Mouse (Mus musculus): ENCODE measurements around the gene Hoxb5. TPM values are rescaled to one million over a fixed set of nuclear protein-coding genes. Genes with fewer than 3 reads are reported as not detected.

Gene Hoxb5
- not detected in 2 replicates for polyA plus RNA-seq (2021; fragmentation: Nextera tagmentation)
- long read RNA-seq, experiment 1: 0 reads
- long read RNA-seq, experiment 2: 0 reads

DNA sequence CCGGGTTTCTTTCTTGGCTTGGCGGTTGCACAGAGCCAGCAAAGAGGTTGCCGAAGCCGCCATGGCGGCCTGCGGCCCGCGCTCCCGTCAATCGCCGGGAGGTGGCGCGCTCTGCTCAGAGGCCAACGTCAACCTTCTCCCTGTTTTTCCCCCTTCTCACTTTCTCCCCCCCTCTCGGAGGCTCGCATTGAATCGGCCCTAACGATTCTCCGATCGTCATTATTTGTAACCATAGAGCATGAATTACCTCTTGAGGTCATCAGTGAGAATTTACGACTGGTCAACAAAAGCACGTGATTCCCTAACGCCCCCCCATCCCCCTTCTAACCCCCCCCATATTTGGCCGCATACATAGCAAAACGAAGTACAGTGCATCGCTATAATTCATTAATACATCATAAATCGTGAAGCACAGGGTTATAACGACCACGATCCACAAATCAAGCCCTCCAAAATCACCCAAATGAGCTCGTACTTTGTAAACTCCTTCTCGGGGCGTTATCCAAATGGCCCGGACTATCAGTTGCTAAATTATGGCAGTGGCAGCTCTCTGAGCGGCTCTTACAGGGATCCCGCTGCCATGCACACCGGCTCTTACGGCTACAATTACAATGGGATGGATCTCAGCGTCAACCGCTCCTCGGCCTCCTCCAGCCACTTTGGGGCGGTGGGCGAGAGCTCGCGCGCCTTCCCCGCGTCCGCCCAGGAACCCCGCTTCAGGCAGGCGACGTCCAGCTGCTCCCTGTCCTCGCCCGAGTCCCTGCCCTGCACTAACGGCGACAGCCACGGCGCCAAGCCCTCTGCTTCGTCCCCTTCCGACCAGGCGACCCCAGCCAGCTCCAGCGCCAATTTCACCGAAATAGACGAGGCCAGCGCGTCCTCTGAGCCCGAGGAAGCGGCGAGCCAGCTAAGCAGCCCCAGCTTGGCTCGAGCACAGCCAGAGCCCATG lies at the start of gene Hoxb5:
Hoxb5 (plus strand) TSS at position 186 of the 949 bp plus-strand sequence.

DNA sequence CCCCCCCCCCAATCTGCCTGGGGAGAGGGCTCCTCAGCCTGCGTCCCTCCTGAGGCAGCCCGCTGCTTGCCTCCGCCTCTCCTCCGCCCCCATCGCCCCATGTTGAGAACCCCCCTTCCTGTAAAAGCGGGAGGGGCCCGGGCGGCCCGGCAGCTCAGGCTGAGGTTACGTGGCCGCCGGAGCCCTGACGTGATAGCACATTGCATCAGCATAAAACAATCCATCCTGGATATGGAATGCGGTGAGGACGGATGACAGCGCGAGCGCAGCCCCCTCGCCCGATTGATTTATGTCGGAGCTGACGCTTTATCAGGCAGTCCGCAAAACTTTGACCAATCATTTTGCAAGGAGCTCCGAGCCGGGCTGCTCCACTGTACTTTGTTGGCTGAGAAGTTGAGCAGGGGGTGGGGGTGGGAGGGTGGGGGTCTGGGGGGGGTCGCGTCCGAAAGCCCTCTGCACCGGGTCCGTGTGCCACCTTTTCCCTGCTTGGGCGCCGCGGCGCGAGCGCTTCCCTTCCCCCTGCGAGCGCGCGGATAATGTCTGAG lies 32.1 kb upstream of the Hoxb5 start, which contains the start of gene Hoxb9:
Hoxb9 (plus strand) TSS at position 462 of the 545 bp plus-strand sequence.

DNA sequence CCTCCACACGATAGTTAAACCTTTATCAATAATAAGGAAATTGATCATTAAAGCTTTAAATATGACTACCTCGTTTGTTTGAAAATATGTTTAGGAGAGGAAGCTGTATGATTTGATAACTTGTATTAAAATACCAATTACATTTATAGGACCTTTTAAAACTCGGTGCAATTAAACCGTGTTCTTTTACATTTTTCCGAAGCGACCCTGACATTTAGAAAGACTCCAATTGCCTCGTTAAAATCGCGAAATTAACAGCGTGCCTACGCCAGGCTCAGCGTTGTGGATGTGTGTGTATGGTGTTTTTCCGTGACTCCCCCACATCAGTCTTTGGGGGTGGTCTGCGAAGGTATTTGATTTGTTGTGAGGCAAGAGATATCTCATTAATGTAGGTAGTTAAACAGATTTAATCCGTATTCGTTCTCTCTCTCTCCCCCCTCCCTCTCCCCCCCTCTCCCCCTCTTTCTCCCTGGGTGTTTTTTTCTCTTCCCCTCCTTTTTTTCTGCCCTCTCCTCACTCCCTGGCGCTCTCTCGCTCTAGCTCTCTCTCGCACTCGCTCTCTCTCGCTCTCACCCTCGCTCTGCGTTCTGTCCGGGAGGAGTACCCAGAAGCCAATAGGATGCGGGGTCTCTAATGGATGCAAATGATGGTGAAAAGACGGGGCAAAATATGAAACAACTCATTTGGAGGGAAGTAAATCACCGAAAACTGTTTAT lies 21.1 kb upstream of the Hoxb5 start, which contains the start of gene Hoxb8:
Hoxb8 (plus strand) TSS at position 51 of the 716 bp plus-strand sequence.

DNA sequence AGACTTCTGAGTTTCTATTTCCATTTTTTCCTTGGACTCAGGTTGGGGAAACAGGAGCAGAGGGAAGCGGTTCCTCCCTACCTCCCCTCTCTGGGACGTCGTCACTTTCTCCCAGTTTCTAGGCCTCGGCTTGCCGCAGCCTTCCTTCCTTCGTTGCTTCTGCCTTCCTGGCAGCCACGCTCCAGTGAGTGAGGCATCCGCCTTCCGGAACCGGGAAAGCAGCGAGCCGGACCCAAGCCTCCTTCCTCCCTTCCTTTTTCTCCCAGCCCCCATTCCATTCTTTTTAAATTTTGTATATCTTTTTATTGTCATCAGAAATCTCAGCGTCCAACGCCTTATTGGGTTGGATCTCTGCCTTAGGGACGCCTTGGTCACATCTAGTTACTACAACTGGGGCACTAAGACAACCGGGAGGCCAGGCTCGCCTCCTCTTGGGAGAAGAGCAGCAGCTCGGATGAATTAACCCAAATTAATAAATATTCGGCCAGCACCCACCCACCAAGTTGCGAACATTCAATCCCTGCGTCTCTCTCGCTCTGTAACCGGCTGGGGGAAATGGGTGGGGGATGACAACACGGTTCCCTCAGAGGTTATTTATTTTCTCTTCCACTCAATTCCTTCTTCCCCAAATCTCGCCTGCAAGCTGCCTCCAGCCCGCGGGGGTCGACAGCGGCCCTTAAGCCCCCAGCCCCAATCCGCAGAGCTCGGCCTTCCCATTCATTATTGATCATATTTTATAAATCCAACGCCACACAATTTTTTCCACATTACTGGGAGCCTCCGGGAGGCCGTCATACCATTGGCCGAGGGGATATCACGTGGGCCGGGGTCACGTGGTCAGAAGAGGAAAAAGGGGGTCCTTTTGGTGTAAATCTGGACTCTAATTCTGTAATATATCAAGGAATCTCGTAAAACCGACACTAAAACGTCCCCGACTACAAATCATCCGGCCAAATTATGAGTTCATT lies 17.1 kb upstream of the Hoxb5 start, which contains the start of gene Hoxb7:
Hoxb7 (plus strand) TSS at position 853 of the 968 bp plus-strand sequence.

DNA sequence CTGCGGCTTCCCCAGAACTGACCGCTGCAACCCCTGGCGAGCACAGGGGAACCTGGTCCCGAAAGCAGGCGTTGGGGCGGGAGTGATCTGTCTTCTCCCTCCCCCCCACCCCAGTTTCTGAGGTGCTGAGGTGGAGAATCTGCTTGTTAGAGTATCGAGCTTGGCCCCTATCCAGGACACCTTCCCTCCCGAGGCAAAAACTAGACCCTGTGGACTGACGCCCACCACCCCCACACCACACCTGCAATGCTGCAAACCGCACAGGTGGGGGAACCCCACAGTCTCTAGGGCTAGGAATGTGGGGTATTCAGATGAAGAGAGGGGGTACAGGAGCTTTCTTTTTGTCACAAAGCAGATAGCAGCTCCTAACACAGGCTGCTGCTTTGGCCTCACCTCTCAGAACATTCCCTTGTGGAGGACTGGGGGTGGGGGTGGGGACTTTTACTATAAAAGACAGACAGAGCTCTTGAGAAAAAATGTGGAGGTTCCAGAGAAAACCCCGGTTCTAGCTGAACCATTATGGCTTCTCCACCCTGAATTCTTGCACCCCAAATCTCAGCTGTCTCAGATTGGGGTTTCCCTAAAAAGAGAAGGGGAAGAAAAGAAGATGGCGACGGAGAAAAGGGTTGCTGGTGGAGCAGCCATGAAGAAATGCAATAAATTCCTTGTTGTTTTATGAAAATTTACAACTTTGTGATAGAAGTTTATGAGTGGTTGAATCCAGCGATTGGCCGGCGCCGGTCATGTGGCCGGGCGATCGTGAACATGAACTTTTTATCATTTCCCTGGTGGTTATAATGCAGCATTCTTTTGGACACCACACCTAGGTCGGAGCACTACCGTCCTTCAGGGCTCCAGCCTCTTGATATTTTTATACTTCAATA lies 11.2 kb upstream of the Hoxb5 start, which contains the start of gene Hoxb6:
Hoxb6 (plus strand) TSS at position 796 of the 884 bp plus-strand sequence.

DNA sequence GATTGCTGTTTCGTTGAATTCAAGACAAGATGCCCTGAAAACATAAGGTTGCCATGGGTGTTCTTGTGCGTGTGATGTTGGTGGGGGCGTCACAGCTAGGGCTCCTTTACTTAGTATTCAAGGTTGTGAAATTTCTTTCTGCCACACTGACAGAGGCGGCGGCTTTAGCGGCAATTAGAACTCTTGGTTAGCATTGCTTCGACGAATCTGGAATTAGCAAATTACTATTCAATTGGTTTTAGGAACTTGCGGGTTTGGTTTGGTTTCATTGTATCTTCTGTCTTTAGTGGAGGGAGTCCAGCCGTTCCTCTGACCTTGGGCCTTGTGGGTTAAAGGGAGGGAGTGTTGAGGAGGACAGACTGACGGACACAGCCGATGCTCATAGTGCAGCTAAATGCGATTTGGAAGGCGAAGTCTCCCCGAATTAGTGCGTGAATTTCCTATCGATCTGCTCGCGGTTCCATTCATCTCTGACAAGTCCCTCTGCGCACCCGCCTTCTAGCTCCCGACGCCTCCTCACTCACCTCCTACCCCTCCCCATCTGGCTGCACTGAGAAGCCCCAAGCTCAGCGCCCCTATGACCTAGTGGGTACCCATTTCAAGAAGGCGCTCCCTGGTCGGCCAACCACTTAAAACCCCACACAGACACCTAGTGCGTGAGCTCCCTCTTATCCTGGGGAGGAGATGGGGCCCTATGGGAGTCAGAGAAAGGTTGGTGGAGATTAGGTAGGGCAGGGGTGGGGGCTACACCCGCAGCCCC lies 14.7 kb downstream of the Hoxb5 start, which contains the start of gene Hoxb4:
Hoxb4 (plus strand) TSS at position 660 of the 760 bp plus-strand sequence.

DNA sequence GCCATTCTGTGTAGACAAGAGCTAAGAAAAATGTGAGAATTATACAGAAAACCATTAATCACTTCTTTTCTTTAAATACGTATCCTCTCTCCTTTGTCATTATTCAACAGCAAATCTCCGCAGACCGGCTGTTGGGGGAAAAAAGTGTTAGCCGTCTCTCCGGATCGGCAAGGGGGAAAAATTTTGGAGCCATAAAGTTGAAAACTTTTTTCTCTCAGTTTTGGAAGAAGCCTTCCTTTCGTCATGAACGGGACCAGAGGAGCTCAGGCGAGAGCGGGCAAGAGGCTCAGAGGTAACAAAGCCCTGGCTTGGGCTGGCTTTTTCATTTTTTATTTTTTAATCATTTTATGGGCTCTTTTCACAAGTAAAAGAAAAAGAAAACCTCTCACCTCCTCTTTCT lies 20.0 kb downstream of the Hoxb5 start, which contains the start of gene Hoxb3:
Hoxb3 (plus strand) TSS at position 173 of the 400 bp plus-strand sequence.

DNA sequence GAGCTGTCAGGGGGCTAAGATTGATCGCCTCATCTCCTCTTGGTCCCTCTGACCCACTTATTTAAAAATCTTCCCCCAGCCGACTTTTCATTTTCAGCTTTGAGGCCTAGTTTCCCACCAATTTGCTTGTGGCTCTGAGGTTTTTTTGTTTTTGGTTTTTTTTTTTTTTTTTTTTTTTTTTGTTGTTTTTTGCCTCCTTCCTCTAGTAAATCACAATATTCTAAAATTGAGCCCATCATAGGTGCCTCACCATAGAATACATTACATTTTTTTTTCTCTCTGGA lies 47.1 kb downstream of the Hoxb5 start, which contains the start of gene Hoxb2:
Hoxb2 (plus strand) TSS at position 185 of the 284 bp plus-strand sequence.

Small RNA genes lying within 50 kb of the gene (microRNA-seq; reads per million reads assigned to microRNA genes)
- gene Mir10a (20.6 reads per million, percentile 41 among the genes with 10 or more reads in this experiment), gene Mir196a-1 (not detected)

Other genes with a start within 250 kb of the Hoxb5 start
- 6.6 and 6.9 TPM in 2 replicates for gene Ube2z, start 237.9 kb upstream of the Hoxb5 start, polyA plus RNA-seq (2021; fragmentation: Nextera tagmentation)
- 1,392 and 1,732 TPM in 2 replicates for gene Atp5g1, start 227.7 kb upstream of the Hoxb5 start, polyA plus RNA-seq (2021; fragmentation: Nextera tagmentation)
- 0.09 and 0.21 TPM in 2 replicates for gene Calcoco2, start 191.4 kb upstream of the Hoxb5 start, polyA plus RNA-seq (2021; fragmentation: Nextera tagmentation)
- 0.06 and 0.10 TPM in 2 replicates for gene Ttll6, start 169.6 kb upstream of the Hoxb5 start, polyA plus RNA-seq (2021; fragmentation: Nextera tagmentation)
- not detected in 2 replicates for gene Hoxb13, start 109.0 kb upstream of the Hoxb5 start, polyA plus RNA-seq (2021; fragmentation: Nextera tagmentation)
- gene Hoxb9, start 31.9 kb upstream of the Hoxb5 start, polyA plus RNA-seq (2021; fragmentation: Nextera tagmentation): not detected in 2 replicates
- not detected in 2 replicates for gene Hoxb8, start 21.4 kb upstream of the Hoxb5 start, polyA plus RNA-seq (2021; fragmentation: Nextera tagmentation)
- gene Hoxb7, start 16.7 kb upstream of the Hoxb5 start, polyA plus RNA-seq (2021; fragmentation: Nextera tagmentation): not detected in 2 replicates
- not detected in 2 replicates for gene Hoxb6, start 10.9 kb upstream of the Hoxb5 start, polyA plus RNA-seq (2021; fragmentation: Nextera tagmentation)
- gene Hoxb4, start 14.9 kb downstream of the Hoxb5 start, polyA plus RNA-seq (2021; fragmentation: Nextera tagmentation): not detected in 2 replicates
- not detected in 2 replicates for gene Hoxb3, start 20.0 kb downstream of the Hoxb5 start, polyA plus RNA-seq (2021; fragmentation: Nextera tagmentation)
- not detected in 2 replicates for gene Hoxb2, start 47.2 kb downstream of the Hoxb5 start, polyA plus RNA-seq (2021; fragmentation: Nextera tagmentation)
- not detected in 2 replicates for gene Hoxb1, start 62.4 kb downstream of the Hoxb5 start, polyA plus RNA-seq (2021; fragmentation: Nextera tagmentation)
- 1.9 TPM in 2 replicates for gene Skap1, start 161.3 kb downstream of the Hoxb5 start, polyA plus RNA-seq (2021; fragmentation: Nextera tagmentation)